Mouse (Mus musculus): Measurements from ENCODE around the gene Tmem251.

Gene Tmem251

DNA sequence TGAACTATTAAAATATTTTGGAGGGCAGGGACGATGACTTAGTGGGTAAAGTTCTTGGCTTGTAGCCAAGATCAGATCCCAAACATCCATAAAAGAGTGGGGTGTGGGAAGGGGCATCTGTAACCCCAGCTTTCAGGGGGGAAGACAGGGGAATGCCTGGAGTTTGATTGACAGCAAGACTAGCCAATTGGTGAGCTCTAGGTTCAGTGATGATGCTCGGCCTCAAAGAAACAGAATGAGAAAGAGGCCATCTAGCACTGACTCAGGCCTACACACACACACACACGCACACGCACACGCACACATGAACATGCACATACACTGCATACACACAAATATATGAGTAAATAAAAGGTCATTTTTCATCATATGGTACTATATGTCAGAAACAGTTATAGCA lies 33.7 kb upstream of the Tmem251 start:
- intact Hi-C loops (cut with DNase I), result loop anchor here (5.0 kb wide), 1 partner anchor 188 kb away; no protein-coding TSS in a partner anchor

DNA sequence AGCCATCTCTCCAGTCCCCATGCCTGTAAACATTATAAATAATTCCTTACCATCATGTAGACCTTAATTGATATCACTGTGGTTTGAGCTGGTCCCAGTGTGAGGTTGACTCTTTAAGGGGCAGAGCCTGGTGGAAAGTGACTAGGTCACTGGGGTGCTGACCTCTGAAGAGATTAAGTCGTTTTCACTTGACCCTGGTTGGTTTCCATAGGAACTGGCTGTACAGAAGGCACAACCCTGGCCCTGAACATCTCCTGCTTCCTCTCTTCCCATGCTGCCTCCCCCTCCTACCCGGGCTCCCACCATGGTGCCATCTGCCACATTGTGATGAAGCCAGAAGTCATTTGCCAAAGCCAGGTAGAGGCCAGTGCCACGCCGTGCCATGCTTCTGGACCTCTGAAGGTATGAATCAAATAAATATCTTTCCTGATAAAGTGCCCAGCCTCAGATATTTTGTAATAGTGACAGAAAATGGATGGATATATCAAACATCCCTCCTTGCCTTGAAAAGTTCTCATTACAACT lies 32.6 kb upstream of the Tmem251 start:
- intact Hi-C loops (cut with DNase I), result loop anchor here (5.0 kb wide), 1 partner anchor 189 kb away; no protein-coding TSS in a partner anchor

DNA sequence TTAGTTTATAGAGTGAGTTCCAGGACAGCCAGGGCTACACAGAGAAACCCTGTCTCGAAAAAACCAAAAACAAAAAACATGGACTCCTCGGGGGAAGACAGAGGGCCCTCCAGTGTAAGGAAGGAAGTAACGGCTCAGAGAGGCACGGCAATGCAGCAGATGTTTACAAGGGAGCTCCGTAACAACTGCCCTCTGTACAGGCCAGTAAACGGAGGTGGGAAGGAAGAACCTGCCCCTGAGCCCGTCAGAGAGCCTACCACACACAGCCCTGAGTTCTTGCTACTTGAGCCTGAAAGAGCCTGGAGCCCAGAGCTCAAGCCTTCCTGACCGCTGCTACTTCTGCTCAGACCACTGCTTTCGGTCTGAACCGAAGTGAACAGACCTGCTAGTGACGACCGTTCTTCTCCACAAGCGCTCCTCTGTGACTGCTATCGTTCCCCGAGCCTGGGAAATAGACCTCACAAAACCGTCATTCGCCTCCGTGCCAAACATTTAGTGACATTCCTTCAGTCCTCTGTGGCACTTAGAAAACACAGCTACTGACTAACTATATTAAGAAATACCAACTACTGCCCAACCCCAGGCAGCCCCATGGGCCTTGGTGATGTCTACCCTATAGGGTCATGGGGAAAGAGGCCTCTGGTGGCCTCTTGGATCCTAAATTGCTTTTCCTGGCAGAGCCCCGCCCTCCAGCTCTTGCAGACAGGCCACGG lies 30.3 kb upstream of the Tmem251 start:
- intact Hi-C loops (cut with DNase I), result loop anchor here (5.0 kb wide), 1 partner anchor 191 kb away; no protein-coding TSS in a partner anchor

DNA sequence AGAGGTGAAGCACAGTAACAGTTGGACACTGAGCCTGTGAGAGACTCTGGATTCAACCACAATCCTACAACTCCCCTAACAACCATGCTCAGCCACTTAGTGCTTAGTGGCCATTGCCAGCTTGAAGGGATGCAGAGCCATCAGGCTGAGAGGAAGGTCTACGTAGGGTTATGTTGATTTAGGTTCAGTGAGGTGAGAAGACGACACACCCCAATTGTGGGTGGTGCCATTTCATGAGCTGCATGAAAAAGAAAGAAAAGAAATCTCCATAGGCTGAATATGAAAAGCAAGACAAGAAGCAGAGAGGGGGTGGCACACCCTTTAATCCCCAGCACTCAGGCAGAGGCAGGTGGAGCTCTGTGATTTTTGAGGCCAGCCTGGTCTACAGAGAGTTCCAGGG lies 29.4 kb upstream of the Tmem251 start:
- intact Hi-C loops (cut with DNase I), result loop anchor here (5.0 kb wide), 1 partner anchor 192 kb away; no protein-coding TSS in a partner anchor

DNA sequence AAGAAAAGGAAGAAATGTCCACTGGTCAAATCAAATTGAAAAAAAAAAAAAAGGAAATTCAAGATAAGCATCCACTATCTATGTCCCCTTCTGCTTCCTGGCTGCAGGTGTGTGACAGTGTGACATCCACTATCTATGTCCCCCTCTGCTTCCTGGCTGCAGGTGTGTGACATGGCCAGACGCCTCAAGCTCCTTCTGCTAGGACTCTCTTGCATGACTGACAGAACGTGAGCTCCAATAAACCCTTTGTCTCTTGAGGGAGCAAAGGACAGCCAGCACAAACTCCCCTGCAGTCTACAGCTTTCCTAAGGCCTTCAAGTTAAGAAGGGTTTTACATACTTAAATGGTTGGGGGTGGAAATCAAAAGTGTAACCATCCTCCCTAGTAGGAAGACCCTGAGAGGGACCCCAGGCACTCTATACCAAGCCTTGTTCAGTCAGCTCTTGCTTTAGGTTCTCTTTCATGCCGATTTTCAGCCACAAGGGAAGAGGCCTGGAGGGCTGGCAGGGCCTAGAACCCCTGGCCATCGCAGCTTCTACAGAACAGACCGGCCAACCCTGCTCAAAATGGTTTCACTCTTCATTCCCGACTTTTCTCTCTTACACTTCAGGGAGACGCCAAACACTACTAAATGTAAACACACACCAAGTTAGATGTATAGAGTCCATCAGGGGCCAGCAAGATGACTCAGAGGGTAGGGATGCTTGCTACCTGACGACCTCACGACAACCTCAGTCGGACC lies 28.7 kb upstream of the Tmem251 start:
- intact Hi-C loops (cut with DNase I), result loop anchor here (5.0 kb wide), 1 partner anchor 193 kb away; no protein-coding TSS in a partner anchor

DNA sequence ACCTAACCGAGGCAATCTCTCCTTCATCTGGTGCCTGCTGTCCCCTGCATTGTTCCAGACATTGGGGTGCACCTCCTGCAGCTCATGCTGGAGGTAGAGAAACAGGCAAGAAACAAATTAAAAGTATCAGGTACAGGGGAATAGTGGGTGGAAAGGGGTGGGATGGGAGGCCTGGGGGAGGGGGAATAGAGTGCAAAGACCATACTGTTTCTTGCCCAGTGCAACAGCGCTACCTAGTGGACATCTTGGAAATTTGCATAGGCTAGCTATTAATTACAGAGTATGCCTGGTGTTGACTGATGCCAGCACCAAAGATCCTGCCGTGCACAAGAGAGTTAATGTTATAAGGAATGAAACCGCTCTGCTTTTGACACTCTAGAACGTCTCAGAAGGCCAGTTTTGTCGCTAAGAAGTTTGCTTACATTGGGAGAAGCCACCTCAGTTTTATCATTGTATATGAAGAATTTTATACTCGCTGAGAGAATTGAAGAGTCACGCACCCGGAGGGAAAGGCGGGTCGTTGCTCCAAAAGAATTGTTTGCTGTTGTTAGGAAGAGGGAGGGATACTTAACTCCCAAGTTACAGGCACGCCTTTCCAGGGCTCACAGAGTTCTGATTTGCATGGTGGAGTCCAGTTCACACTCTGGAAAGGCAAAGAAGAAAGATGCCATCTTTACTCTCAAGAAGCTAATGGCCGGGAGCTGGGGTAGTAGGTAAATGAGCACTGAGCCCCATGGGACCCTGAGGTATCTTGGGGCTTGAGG lies 23.8 kb upstream of the Tmem251 start:
- intact Hi-C loops (cut with DNase I), result loop anchor here (2.0 kb wide), 1 partner anchor 141 kb away; no protein-coding TSS in a partner anchor

DNA sequence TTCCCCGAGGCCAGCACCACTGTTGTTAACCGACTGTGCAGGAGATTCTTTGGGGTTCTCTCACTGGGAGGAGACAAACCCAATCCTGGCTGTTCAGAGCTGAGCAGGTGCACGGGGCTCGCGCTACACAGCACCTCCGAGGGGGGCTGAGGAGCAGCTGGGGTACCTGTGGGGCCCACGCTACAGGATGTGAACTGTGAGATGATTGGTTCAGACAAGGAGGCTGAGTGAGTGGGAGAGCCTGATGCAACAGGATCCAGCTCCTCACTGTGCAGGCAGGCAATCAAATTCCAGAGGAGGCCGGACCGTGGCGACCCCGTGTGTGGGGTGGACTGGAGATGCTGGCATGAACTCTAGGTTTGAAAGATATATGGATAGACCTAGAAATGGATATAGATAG lies 21.1 kb upstream of the Tmem251 start:
- intact Hi-C loops (cut with DNase I), result no loop called here

DNA sequence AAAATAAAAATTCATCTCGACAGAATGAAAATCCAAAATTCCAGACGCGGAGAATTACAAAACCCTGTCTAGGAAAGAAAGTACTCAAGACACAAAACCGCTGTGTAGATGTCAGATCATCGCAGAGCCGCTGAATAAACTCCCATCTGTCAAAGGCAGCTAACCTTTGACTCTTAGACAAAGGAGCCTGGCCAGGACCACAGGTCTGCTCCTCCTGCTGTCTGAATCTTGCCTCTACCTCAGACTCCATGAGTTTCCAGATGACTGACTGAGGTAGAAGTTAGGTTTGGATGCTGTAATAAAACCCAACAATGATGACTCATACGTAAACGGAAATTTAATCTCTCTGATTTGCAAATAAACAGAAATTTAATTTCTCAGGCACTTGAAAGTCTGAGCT lies 20.6 kb upstream of the Tmem251 start:
- intact Hi-C loops (cut with DNase I), result no loop called here

DNA sequence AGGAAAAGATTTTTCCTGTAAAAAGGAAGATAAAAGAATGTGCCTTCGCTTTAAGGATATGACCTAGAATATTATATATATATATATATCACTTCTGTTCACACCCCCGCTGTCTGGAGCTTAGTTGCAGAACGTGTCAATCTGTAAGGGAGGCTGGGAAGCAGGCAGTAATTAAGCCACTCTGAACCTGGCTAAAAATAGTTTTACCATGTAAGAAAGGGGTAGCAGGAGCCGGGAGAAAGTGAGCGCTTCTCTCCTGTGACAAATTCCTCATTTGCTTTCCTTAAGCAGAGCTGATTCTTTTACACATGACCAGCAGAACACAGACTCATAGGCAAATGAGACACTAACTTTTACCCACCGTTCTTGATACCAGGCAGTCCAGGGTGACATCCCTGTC lies 19.7 kb upstream of the Tmem251 start:
- intact Hi-C loops (cut with DNase I), result no loop called here

DNA sequence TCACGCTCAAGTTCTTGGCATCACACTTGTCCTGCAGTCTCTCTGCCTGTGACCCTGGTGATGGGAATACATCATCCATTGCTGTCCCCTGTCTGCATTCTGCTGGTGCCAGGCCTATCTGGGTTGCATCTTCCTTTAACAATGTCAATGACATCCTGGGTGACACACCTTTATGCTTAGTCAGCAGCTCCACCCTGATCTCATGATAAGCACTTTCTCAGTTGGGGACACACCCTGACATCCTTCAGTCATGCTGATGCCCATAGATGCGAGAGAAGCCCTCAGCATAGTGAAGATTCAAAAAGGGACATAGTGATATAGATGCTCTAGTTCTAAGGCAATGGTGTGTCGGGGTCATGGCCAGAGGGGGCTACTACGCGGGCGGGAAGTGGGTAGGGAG lies 18.4 kb upstream of the Tmem251 start:
- intact Hi-C loops (cut with DNase I), result no loop called here

DNA sequence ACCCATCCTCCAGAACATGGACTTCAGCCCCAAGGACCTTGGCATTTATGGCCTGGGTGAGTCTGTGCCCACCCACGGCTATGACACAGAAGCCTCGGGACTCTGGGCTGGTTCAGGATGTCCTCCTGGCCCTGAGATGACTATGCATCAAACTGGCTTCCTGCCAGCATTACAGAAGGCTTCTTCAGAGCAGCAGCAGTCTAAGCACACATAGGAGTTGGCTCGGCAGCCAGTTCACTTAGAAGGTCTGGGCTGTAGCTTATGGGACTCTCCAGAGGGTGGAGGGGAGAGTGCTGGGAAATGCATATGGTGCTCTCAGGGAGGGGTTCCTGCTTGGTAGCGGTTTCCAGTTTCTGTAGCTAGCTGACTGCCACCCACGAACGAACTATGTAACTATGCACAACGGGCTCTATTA lies 17.8 kb upstream of the Tmem251 start:
- intact Hi-C loops (cut with DNase I), result no loop called here

DNA sequence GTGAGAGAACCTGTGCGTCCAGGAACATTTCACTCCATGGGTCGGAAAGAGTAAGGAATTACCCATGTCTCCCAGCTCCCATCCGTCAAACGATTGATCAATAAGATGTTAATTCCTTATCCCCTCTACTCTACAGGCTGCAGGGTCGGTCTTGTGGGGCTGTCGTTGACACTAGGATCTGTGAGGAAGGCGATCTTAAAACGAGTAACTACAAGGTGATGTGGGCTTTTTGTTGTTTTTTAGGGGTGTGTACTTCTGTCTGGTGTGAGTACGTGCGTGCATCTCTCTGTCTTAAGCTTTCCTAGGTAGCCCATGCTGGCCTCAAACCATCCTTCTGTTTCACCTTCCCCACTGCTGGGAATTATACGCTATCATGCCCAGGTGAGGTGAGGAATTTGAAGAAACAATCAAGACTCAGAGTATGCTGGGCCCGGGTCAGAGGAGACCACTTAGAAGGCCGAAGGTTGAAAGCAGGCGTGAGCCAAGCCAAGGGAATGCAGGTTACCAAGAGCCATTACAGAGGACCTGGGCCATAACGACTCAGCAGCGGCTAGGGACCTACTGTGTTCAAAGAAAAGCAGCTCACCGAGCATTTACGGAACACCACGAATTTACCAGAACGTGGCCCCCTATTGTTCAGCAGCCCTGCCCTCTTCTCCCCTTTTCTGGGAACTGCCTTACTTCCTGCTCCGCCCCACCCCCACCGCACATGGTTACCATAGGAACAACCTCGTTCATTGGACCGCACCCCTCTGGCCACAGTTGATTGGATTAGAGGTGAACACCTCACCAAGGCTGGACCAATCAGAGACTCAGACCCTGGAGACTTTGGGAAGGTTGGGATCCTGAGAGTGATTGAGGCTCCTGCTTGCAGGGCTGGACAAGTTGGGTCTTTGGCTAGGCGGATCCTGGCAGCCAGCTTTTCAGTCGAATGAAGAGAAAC lies 13.4 kb upstream of the Tmem251 start:
- intact Hi-C loops (cut with DNase I), result no loop called here

DNA sequence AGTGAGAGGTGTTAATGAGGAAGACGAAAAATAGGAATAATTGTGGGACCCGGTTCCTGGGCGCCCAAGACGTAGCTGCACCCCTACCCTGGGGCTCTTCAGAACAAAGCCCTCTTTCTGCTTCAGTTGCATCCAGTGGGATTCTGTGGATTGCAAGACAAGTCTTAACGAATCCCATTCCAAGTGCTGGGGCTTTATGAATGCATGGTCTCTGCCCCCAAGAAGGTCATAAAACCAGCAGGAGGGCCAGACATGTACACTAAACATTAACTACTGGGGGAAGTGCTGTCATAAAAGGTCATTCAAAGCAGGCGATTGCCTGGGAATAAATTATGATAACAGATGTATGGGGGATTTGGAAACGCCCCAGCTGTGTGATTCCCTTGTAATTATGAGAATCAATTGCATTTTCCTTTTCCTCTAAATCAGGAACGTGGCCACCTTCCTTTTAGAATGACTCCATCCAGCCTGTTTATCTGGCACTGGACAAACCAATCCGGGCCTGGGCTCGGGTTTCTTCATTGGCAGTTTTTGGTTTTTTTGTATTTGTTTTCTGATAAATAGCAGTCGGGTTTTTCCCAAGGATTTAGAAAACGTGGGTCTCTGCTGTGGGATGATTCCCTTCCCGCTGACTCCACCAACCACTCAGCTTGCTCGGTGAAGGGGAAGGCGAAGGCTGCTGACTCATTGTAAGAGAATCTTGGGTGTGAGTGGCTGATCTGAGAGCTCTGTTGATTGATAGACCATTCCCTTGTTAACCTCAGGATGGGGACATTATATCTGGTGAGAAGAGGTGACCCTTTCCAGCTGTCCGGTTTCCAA lies 12.6 kb upstream of the Tmem251 start:
- intact Hi-C loops (cut with DNase I), result no loop called here

DNA sequence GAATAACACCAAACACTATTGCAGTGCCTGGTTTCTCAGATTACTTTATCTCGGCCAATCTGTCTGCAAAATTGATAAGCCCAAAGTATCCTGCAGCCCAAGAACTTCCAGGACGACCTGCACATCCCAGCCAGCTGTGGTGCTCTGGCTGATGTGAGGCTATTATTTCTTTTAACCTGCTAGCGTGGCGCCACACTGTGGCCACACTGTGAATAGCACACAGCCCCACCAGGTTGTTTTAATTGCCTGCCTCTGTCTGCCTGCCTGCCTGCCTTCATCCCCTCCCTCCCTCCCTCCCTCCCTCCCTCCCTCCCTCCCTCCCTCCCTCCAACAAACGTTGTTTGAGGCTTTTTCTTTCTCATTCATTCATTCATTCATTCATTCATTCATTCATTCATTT lies 10.2 kb upstream of the Tmem251 start:
- intact Hi-C loops (cut with DNase I), result no loop called here

DNA sequence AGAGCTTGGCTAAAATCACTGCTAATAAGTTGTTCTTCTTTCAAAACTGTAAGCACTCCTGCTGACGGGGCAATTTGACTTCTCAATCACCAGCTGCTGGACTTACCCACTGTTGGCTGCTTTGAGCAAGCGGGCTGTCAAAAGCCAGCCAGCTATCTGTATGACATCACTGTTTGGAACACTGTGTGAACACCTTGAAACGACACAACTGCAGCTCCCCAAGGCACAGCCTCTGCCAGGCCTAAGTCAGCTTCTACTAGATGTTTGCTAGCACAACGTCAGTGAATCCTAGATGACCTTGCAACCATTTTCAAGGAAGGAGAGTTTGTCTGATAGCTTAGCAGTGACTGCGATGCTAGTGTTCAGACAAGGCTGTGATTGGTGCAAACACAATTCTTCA lies 4.5 kb upstream of the Tmem251 start:
- intact Hi-C loops (cut with DNase I), result no loop called here

DNA sequence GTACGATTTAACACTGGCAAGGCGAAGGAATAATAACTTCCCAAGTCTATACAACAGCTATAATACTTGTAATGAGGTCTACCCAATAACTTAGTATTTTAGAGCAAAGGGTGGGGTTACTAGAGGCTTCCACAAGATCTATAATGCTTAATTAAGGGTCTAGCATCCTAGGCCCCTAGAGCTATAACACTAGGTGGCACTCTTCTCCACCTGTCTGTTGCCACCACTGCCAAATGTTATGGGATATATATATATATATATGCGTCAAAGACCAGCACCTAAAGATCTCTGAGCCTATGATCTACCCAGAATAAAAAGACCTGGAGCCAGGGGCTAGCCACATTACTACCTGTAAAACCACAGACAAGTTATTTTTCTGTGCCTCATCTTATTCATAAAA lies 3.3 kb upstream of the Tmem251 start:
- intact Hi-C loops (cut with DNase I), result loop anchor here (2.0 to 10.0 kb wide), 2 partner anchors 17 to 325 kb away; partner anchors contain the start of genes Gm28051, Gon7 and Ubr7

DNA sequence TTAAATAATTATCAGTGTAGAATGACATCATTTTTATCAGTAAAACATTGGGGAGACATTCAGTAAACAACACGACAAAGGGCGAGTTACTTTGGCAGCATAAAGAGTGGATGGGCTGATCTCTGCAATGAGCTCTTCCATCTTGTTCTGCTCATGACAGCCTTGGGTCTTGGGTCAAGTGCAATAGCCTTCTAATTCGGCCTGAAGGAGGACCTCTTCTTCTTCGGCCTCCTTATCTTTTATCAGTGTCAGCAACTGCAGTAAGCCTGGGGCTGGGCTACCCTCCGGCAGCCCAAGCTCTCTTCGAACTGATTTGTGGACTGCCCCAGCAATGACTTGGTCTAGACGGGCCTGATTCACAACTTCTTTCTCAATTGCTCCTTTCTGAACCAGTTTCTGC lies 1.5 kb upstream of the Tmem251 start:
- intact Hi-C loops (cut with DNase I), result loop anchor here (10.0 kb wide), 1 partner anchor 323 kb away; no protein-coding TSS in a partner anchor

DNA sequence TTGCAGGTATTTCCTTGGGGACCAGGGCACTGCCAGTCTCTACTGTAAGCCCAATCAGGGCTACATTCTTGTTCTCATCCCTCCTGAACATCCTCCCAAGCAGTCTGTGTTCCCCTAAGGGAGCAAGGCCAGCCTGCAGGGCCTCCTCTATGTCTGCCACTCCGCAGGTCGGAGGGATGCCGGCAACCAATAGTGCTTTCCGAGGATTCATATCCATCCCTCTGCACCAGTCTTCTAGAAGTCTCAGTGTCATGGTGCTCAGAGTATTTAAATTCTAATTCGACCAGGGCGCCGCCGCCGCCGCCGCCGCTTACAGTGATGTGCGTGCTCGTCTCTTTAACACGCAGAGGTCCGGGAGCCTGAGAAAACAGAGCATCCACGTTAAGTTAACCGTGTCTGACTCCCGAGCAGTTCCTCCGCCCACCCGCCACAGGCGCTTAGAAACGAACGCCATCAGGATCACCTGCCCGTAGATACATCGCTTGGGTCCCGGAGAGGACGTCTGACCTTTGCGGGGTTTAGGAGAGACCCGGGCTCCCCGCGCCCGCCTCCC lies 450 bp upstream of the Tmem251 start:
- intact Hi-C loops (cut with DNase I), result loop anchor here (10.0 kb wide), 1 partner anchor 322 kb away; no protein-coding TSS in a partner anchor

DNA sequence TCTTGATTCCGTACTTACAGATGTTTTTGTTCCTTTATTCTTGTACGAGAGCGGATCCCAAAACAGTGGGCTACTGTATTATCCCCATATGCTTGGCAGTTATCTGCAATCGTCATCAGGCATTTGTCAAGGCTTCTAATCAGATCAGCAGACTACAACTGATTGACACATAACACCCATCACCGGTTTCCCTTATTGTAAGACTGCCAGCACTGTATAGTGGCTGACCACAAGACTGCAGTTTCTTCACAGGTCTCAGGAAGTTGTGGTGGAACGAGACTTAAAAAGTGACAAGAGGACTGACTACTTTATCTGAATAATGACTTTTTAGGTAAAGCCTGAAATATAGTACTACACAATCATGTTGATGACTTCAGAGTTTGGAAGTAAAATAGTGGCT lies 1.3 kb downstream of the Tmem251 start:
- intact Hi-C loops (cut with DNase I), result loop anchor here (10.0 kb wide), 1 partner anchor 320 kb away; no protein-coding TSS in a partner anchor
